Mouse (Mus musculus): ENCODE measurements around the gene Bri3. TPM values are rescaled to one million over a fixed set of nuclear protein-coding genes. Genes with fewer than 3 reads are reported as not detected.
A peak's percentile ranks its signal among the peaks of the same experiment; 100 is the strongest.

Gene Bri3
- polyA plus RNA-seq, 1 experiment from 2014 or later = 128 TPM

- Histone ChIP-seq H3K9me3 (replicated peaks) (no peaks in the 10 kb centered on the region), H3K36me3 (ENCODE audit: poor library complexity, severe bottlenecking) (peaks cover 36% of the 10 kb centered on the region), H3K4me2 (no peak overlapping the region), H3K9ac (no peak overlapping the region), H3K4me1 (peaks cover 4% of the 10 kb centered on the region), H3K27me3 (no peaks in the 10 kb centered on the region), H3K27ac (no peak overlapping the region), H3K4me3 (no peak overlapping the region)
- no peak for ATAC-seq
- WGBS = 91% methylated on average over 7 of the region's 7 CpGs
Measured at GRCm38 (mm10) chr5:144269926-144270325, 25.7 kb downstream of the Bri3 start.

- Histone ChIP-seq H3K4me2 (no peak overlapping the region), H3K9me3 (replicated peaks) (no peaks in the 10 kb centered on the region), H3K4me1 (peaks cover 8% of the 10 kb centered on the region), H3K27ac (no peak overlapping the region), H3K9ac (no peak overlapping the region), H3K27me3 (no peaks in the 10 kb centered on the region), H3K4me3 (no peak overlapping the region), H3K36me3 (ENCODE audit: poor library complexity, severe bottlenecking) (peaks cover 32% of the 10 kb centered on the region)
- 92% methylated on average over 8 of the region's 8 CpGs for WGBS
- ATAC-seq = no peak
Measured at GRCm38 (mm10) chr5:144270420-144270819, 26.2 kb downstream of the Bri3 start.

GRCm38 (mm10) chr5:144271118-144271517, 26.9 kb downstream of the Bri3 start:
- WGBS = 85% methylated on average over 3 of the region's 3 CpGs

GRCm38 (mm10) chr5:144271772-144272171, 27.5 kb downstream of the Bri3 start:
- no peaks in the 10 kb centered on the region for H3K27me3 ChIP-seq
- peaks cover 22% of the 10 kb centered on the region; the same call in 1 of the 2 replicates for H3K36me3 ChIP-seq (ENCODE audit: poor library complexity, severe bottlenecking)
- H3K4me1 ChIP-seq = peaks cover 8% of the 10 kb centered on the region
- WGBS = 81% methylated on average over 5 of the region's 5 CpGs
- ATAC-seq = no peak
- H3K27ac ChIP-seq = no peak overlapping the region
- H3K9me3 ChIP-seq (replicated peaks) = no peaks in the 10 kb centered on the region
- no peak overlapping the region for H3K4me2 ChIP-seq
- H3K9ac ChIP-seq = no peak overlapping the region
- H3K4me3 ChIP-seq = no peak overlapping the region

More at GRCm38 (mm10) chr5:144271118-144271517, 26.9 kb downstream of the Bri3 start:
- no peak for ATAC-seq
- Histone ChIP-seq H3K9ac (no peak overlapping the region), H3K36me3 (ENCODE audit: poor library complexity, severe bottlenecking) (peaks cover 28% of the 10 kb centered on the region), H3K27ac (no peak overlapping the region), H3K4me3 (no peak overlapping the region), H3K27me3 (no peaks in the 10 kb centered on the region), H3K9me3 (replicated peaks) (no peaks in the 10 kb centered on the region), H3K4me1 (peaks cover 8% of the 10 kb centered on the region), H3K4me2 (no peak overlapping the region)

- H3K27ac ChIP-seq = no peak overlapping the region
- H3K9me3 ChIP-seq (replicated peaks) = no peaks in the 10 kb centered on the region
- no peak overlapping the region for H3K4me3 ChIP-seq
- ATAC-seq = no peak
- H3K4me1 ChIP-seq = peaks cover 8% of the 10 kb centered on the region
- no peaks in the 10 kb centered on the region for H3K27me3 ChIP-seq
- 52% methylated on average over 6 of the region's 6 CpGs for WGBS
- peaks cover 26% of the 10 kb centered on the region for H3K36me3 ChIP-seq (ENCODE audit: poor library complexity, severe bottlenecking)
- no peak overlapping the region for H3K9ac ChIP-seq
- H3K4me2 ChIP-seq = no peak overlapping the region
Measured at GRCm38 (mm10) chr5:144274904-144275303, 30.7 kb downstream of the Bri3 start.

- Histone ChIP-seq H3K4me1 (peaks cover 8% of the 10 kb centered on the region), H3K36me3 (ENCODE audit: poor library complexity, severe bottlenecking) (peaks cover 27% of the 10 kb centered on the region), H3K4me3 (no peak overlapping the region), H3K9me3 (replicated peaks) (no peaks in the 10 kb centered on the region), H3K9ac (no peak overlapping the region), H3K27ac (peak overlapping the region; percentile 51; the same call in 1 of the 2 replicates), H3K27me3 (no peaks in the 10 kb centered on the region), H3K4me2 (no peak overlapping the region)
- ATAC-seq = no peak
- 88% methylated on average over 17 of the region's 17 CpGs for WGBS
Measured at GRCm38 (mm10) chr5:144276898-144277630, 32.8 kb downstream of the Bri3 start.

- H3K4me2 ChIP-seq = no peak overlapping the region
- no peaks in the 10 kb centered on the region for H3K9me3 ChIP-seq (replicated peaks)
- no peak overlapping the region for H3K27ac ChIP-seq
- 88% methylated on average over 12 of the region's 13 CpGs for WGBS
- ATAC-seq = no peak
- H3K9ac ChIP-seq = no peak overlapping the region
- peaks cover 8% of the 10 kb centered on the region for H3K4me1 ChIP-seq
- no peaks in the 10 kb centered on the region for H3K27me3 ChIP-seq
- no peak overlapping the region for H3K4me3 ChIP-seq
- H3K36me3 ChIP-seq (ENCODE audit: poor library complexity, severe bottlenecking) = peaks cover 27% of the 10 kb centered on the region
Measured at GRCm38 (mm10) chr5:144278374-144278960, 34.2 kb downstream of the Bri3 start.

GRCm38 (mm10) chr5:144279081-144279541, 34.9 kb downstream of the Bri3 start:
- WGBS = 90% methylated on average over 9 of the region's 9 CpGs
- Histone ChIP-seq H3K9me3 (replicated peaks) (no peaks in the 10 kb centered on the region), H3K4me2 (no peak overlapping the region), H3K4me3 (no peak overlapping the region), H3K36me3 (ENCODE audit: poor library complexity, severe bottlenecking) (peaks cover 27% of the 10 kb centered on the region), H3K27ac (no peak overlapping the region), H3K4me1 (peaks cover 8% of the 10 kb centered on the region), H3K27me3 (no peaks in the 10 kb centered on the region), H3K9ac (no peak overlapping the region)
- no peak for ATAC-seq

GRCm38 (mm10) chr5:144279926-144280325, 35.7 kb downstream of the Bri3 start:
- peaks cover 5% of the 10 kb centered on the region for H3K4me1 ChIP-seq
- H3K4me3 ChIP-seq = no peak overlapping the region
- H3K9ac ChIP-seq = no peak overlapping the region
- H3K27me3 ChIP-seq = no peaks in the 10 kb centered on the region
- H3K9me3 ChIP-seq (replicated peaks) = no peaks in the 10 kb centered on the region
- no peak for ATAC-seq
- WGBS = 96% methylated on average over 13 of the region's 13 CpGs
- no peak overlapping the region for H3K27ac ChIP-seq
- H3K36me3 ChIP-seq (ENCODE audit: poor library complexity, severe bottlenecking) = peaks cover 27% of the 10 kb centered on the region
- H3K4me2 ChIP-seq = no peak overlapping the region

GRCm38 (mm10) chr5:144282470-144283260, 38.4 kb downstream of the Bri3 start:
- H3K9ac ChIP-seq = no peak overlapping the region
- H3K27ac ChIP-seq = no peak overlapping the region
- no peaks in the 10 kb centered on the region for H3K4me1 ChIP-seq
- 82% methylated on average over 11 of the region's 11 CpGs for WGBS
- no peak overlapping the region for H3K4me2 ChIP-seq
- no peak overlapping the region for H3K4me3 ChIP-seq
- H3K36me3 ChIP-seq (ENCODE audit: poor library complexity, severe bottlenecking) = peaks cover 21% of the 10 kb centered on the region
- no peak for ATAC-seq
- H3K27me3 ChIP-seq = no peaks in the 10 kb centered on the region
- no peaks in the 10 kb centered on the region for H3K9me3 ChIP-seq (replicated peaks)

- no peaks in the 10 kb centered on the region for H3K27me3 ChIP-seq
- H3K9me3 ChIP-seq (replicated peaks) = no peaks in the 10 kb centered on the region
- H3K9ac ChIP-seq = no peak overlapping the region
- no peak overlapping the region for H3K4me2 ChIP-seq
- H3K36me3 ChIP-seq (ENCODE audit: poor library complexity, severe bottlenecking) = peaks cover 13% of the 10 kb centered on the region; the same call in 1 of the 2 replicates
- 81% methylated on average over 8 of the region's 8 CpGs for WGBS
- H3K27ac ChIP-seq = no peak overlapping the region
- H3K4me3 ChIP-seq = no peak overlapping the region
- ATAC-seq = no peak
- no peaks in the 10 kb centered on the region for H3K4me1 ChIP-seq
Measured at GRCm38 (mm10) chr5:144283551-144284031, 39.4 kb downstream of the Bri3 start.

- no peaks in the 10 kb centered on the region for H3K9me3 ChIP-seq (replicated peaks)
- no peak overlapping the region for H3K27ac ChIP-seq
- H3K9ac ChIP-seq = no peak overlapping the region
- ATAC-seq = no peak
- H3K4me1 ChIP-seq = no peaks in the 10 kb centered on the region
- H3K4me3 ChIP-seq = no peak overlapping the region
- H3K27me3 ChIP-seq = no peaks in the 10 kb centered on the region
- H3K4me2 ChIP-seq = no peak overlapping the region
- 91% methylated on average over 5 of the region's 5 CpGs for WGBS
- H3K36me3 ChIP-seq (ENCODE audit: poor library complexity, severe bottlenecking) = 0 out of 2 replicates have a peak, but pooled peaks cover 6% of the 10 kb centered on the region
Measured at GRCm38 (mm10) chr5:144284599-144284998, 40.4 kb downstream of the Bri3 start.

All from forebrain, embryonic 13.5 days (tissue).